Mouse (Mus musculus): ENCODE data around the gene Mrpl12.
A peak's percentile ranks its signal among the peaks of the same experiment; 100 is the strongest.

Mrpl12 gene

DNA sequence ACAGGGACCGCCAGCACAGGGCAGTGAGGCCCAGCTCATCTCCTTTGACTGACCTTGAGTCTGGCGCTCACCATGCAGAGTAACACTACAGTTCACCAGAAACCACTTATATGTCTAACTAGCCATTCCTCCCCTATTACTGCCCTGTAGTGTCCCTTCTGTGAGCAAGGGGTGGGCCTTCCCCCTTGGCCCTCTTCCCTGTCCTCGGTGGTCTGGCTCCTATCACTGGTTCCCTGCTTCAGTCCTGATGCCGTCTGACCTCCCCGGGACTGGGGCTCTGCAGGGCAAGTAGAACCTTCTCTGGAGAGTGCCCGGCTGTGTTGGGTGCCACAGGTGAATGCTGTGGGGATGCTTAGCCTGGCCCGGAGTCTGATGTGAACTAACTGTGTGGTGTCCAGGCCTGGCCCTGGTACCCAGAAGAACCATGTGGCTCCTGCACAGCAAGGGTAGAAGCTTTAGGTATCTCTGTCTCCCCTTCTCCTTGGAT, 922 bp upstream of the Mrpl12 start:
- DNase-seq = no peak

- no peak for DNase-seq
Observed at GRCm38 (mm10) chr11:120485251-120485650, 838 bp downstream of the Mrpl12 start.

GRCm38 (mm10) chr11:120488516-120488915, 4.1 kb downstream of the Mrpl12 start:
- DNase-seq = no peak

DNA sequence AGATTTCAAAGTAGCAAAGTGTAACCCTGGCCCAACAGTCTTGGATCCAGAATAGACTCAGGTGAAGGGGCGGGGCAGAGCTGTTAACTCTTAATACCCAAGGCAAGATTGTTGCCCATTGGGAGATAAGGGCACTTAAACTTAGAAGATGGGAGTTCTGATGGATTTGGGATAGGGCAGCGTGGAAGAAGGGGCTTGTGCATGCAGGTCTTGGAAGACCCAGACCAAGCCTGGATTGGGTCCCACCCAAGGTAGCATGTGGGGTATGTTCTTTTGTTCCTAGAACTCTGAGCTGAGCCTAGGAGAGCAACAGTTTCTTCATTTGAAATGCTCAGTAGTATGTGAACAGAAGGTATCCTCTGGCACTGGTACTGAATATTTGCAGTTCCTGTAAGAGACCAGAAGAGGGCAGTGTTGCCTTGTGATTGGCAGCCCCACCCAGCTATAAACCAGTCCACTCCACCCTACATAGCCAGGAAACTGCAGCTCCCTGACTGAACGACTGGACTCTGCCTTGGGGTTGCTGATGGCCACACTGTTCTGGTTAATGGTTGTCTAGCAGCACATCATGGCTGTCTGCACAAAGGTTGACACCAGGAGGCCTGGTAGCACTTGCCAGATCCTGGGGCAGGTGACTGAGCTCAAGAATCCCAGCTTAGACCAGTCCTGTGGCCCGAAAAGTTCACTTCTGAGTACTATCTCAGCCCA, 4.8 kb downstream of the Mrpl12 start:
- peak; percentile 68 to 72 for DNase-seq

- DNase-seq = no peak
Observed at GRCm38 (mm10) chr11:120490291-120491046, 6.1 kb downstream of the Mrpl12 start.

DNA sequence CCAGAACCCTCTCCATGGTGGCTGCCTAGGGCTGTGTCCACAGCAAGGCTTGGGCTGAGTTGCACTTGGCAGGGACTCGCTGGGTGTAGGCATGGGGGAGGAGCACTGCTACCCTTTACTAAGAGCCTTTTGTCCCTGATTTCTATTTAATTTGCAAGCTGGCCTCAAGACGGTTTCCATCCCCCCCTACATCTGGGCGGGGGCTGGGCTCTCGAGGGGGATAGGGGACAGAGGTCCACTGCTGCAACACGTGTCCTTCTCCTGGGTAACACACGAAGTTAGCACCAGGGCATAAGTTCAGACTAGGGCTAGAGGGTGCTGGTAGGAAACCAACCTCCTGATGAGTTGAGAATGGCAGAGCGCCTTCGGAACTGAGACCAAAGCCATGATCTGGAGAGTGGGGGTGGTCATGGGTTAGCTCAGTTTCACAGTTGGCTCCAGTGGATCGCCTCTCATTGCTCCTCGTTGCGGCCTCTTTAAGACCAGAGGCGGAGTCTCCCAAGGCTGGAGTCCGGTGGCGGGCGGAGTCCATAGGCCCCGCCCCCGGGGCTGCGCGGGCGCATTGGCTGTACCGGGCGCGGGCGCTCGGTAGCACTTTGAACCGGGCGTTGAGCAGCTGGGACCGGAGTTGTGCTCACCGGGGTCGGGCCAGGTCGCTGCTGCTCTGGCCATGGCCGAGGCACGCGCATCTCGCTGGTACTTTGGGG, 7.1 kb downstream of the Mrpl12 start, which contains the start of gene Slc25a10:
Gene Slc25a10, plus strand, starts transcription at position 524 of the 707 bp plus-strand sequence.
- DNase-seq = peak; percentile 82 to 87

- DNase-seq = no peak
Observed at GRCm38 (mm10) chr11:120492024-120492877, 7.8 kb downstream of the Mrpl12 start.

DNA sequence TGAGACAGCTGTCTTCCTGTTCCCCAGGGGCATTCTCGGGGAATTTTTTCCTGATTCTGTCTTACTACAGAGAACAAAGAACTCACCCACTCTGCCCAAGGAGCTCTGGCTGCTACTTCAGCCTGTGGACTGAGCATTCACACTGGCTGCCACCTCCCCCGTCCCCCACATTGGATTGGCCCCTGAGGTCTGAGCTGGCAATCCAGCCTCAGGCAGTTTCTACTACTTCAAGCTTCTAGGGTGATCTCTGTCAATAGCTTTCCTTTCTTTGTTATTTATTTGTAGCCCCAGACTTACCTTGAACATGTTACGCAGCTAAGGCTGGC, 8.4 kb downstream of the Mrpl12 start:
- no peak for DNase-seq

DNA sequence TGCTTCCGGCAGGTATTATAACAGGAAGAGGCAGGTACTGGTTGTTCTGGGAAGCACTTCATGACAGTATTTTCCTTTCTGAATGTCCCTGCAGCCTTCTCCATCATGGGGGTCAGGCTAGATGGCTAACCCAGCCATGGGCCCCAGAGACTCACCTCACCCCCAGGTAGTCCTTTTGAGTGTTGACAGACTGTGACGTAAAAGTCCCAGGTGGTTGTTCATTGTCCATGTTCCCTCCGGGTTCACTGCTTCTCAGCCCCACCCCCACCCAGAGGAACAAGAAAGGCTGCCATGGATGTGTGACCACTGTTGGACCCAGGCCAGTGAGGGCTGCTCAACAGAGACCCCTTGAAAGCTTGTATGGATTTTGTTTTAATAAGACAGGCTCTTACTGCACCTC, 8.9 kb downstream of the Mrpl12 start:
- DNase-seq = no peak

- DNase-seq = no peak
Observed at GRCm38 (mm10) chr11:120493911-120494310, 9.5 kb downstream of the Mrpl12 start.

DNA sequence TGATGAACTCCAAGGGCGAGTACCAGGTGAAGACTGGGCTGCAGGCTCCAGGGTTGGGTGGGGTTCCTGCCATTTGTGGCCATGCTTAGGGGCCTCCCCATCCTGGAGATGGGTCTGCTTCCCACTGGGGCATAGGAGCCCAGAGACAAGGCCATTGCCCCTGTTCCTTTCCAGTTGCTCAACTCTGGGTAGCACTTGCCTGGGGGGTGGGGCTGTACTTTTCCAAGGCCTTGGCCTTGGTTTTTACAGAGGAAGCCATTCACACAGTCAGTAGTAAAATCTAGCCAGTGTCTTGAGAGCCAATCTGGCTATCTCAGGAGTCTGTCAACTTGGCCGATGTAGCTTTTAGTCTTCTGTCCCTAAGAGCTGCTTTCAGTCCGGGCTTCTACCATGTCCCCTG, 13.0 kb downstream of the Mrpl12 start:
- DNase-seq = no peak

- no peak for DNase-seq
Observed at GRCm38 (mm10) chr11:120498226-120498625, 13.8 kb downstream of the Mrpl12 start.

- no peak for DNase-seq
Observed at GRCm38 (mm10) chr11:120498891-120499290, 14.5 kb downstream of the Mrpl12 start.

DNA sequence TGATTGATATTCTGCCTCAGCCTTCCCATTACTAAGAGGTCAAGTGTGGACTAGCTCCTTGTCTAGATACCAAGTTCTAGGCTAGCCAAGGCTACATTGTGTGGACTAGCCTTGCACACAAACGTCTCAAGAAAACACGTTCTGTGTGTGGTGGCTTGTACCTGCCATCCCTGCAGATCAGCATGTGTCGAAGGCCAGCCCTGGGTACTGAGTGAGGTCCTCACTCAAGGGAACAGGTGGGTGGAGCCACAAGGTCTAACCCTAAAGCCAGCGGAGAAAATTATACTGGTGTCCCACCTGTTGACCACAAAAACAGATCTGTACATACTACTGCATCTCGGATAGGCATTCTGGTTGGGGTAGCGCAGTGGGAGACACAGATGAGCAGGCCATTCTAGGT, 15.5 kb downstream of the Mrpl12 start:
- DNase-seq = no peak

GRCm38 (mm10) chr11:120500357-120500756, 15.9 kb downstream of the Mrpl12 start:
- DNase-seq = no peak

DNA sequence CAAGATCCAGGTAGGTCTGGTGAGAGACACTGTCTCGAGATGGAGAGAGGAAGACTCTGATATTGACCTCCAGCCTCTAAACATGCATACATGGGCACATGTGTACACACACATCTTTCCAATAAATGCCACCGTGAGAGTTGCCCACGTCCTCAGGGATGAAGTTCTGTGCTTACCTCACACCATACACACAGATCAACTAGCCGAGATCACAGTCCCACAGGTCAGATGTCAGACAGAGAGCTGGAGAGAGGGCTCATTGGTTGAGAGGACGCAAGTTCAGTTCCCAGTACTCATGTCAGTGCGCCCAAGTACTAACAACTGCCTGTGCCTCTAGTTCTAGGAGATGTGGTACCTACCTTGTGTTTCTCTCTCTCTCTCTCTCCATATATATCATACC, 16.6 kb downstream of the Mrpl12 start:
- DNase-seq = no peak

DNA sequence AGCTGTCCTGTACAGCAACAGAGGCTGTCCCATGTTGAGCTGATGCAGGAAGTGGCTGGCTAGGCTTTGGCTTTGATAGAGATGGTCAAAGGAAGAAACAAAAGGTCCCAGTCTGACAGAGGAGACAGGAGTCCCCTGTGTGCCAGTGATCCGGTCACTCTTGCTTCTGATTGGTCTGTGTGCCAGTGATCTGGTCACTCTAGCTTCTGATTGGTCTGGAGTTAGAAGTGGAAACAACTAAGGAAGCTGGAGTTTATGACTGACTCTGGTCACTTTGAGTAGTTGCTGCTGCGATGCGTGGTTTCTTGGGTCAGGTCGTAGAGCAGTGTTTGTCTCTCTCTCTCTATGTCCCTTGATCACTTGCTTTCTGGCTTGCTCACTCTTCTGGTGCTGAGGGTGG, 17.3 kb downstream of the Mrpl12 start:
- DNase-seq = no peak

- DNase-seq = no peak
Observed at GRCm38 (mm10) chr11:120505661-120506060, 21.2 kb downstream of the Mrpl12 start.

DNA sequence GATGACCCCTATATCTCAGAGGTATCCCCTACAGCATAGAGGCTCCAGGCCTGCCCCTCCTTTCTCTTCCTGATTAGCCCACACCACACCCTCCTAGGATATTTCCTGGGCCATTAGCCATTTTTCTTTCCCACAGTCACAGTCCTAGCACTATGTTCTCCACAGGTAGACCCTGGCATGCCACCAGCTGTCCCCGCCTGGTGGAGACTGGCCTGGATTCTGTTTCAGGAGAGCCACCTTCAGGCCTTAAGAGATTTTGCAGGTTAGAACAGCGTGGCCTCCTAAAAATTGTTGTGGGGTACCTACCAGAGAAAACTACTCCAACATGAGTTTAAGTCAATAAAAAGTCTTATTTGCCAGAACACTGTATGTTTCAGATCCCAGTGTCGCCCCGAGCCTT, 22.5 kb downstream of the Mrpl12 start:
- peak; percentile 54 to 68 for DNase-seq

DNA sequence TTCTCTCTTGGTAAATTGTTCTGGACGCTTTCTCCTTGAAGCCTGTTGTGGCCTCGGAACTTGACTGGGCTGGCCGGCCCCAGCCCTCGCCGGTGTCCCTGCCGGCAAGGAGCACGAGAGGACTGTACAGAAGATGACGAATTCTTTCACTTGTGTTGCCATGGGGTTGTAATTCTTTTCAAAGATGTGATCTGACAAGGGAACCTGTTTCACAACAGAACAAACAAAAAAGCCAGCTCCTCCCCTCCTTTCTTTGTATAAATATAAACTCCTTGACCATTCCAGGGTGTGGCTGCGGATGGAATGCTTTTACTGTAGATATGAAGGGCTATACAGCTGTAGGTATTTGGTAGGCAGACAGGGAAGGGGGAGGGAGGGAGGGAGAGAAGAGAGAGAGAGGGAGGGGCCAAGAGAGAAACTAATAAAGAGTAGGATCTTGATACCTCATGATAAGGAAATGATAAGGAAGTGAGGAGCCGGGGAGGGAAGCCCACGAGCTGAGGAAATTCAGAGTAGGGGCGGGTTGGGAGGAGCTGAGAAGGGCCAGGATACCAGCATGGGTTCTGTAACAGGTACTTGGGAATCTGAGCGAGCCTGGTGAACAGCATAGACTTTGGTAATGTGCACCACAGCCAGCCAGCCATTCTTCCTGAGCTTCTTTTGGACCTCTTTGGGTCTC, 23.3 kb downstream of the Mrpl12 start:
- no peak for DNase-seq

- no peak for DNase-seq
Observed at GRCm38 (mm10) chr11:120508290-120508870, 24.0 kb downstream of the Mrpl12 start.

DNA sequence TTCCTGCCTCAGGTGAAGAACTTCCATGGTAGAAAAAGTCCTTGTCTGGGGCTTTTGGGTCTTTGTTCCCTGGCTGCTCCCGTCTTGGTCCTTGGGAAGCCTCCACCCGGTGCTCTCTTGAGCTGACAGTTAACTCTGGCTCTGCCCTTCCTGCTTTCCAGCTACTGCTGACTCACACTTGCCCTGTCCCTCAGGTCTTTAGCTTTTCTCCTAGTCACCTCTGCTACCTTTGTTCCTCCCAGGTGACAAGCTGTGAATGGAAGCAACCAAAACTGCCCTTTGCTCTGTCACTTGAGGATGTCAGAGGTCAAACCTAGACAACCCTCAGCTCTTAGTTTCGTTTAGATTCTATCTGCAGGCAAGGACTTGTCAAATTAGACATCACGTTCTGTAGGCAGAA, 25.5 kb downstream of the Mrpl12 start:
- no peak for DNase-seq

Data from cerebellum, postnatal 36 days (tissue).